Mouse (Mus musculus) intestine, embryonic 16.5 days (tissue): ENCODE measurements around the gene Gm35315. TPM values are rescaled to one million over a fixed set of nuclear protein-coding genes. Genes with fewer than 3 reads are reported as not detected.

Experiments
- ATAC-seq: fragments of 200-750 bp; cut with Nextera tagmentation; 2 replicates; pipeline ENCODE4 v1.8.0; 2017; ENCODE audit warnings: moderate TSS enrichment, moderate library complexity
- H3K27ac ChIP-seq: fragments of 300-500 bp; sonication (generic); 2 replicates; pipeline ENCODE4 v1.5.1; 2014; ENCODE audit warnings: mild to moderate bottlenecking, low read length
- H3K27me3 ChIP-seq: fragments of 300-500 bp; sonication (generic); replicated peaks from 2 replicates; pipeline ENCODE4 v1.6.1; 2014; ENCODE audit warnings: low read length, control low read depth, mixed read lengths; ENCODE audit not compliant: control insufficient read depth, insufficient read depth
- H3K36me3 ChIP-seq: fragments of 300-500 bp; sonication (generic); 2 replicates; pipeline ENCODE4 v1.6.1; 2014; ENCODE audit warnings: low read length, control low read depth; ENCODE audit not compliant: control insufficient read depth, insufficient read depth
- H3K4me1 ChIP-seq: fragments of 300-500 bp; sonication (generic); 2 replicates; pipeline ENCODE4 v1.6.1; 2014; ENCODE audit warnings: low read length, control low read depth, mixed read lengths; ENCODE audit not compliant: control insufficient read depth, insufficient read depth
- H3K4me2 ChIP-seq: fragments of 300-500 bp; sonication (generic); 2 replicates; pipeline ENCODE4 v1.6.1; 2014; ENCODE audit warnings: low read depth, low read length, control low read depth
- H3K4me3 ChIP-seq: fragments of 300-500 bp; sonication (generic); 2 replicates; pipeline ENCODE4 v1.5.1; 2014; ENCODE audit warnings: mild to moderate bottlenecking, low read length
- H3K9ac ChIP-seq: fragments of 300-500 bp; sonication (generic); 2 replicates; pipeline ENCODE4 v1.6.1; 2014; ENCODE audit warnings: low read depth, low read length
- H3K9me3 ChIP-seq: fragments of 300-500 bp; sonication (generic); 2 replicates; pipeline ENCODE4 v1.6.1; 2016; ENCODE audit warnings: low read length, control low read depth; ENCODE audit not compliant: control insufficient read depth
- WGBS: fragments of 180-500 bp; shearing (Covaris S2); extraction: QIAGEN DNeasy Blood & Tissue Kit; methylation state at CpG from one replicate; pipeline ENCODE4 v1.1.7; 2014; 5-methylcytosine and 5-hydroxymethylcytosine counted together
- polyA plus RNA-seq: library from polyadenylated mRNA; unstranded; fragments of >200 nt; fragmentation: Nextera tagmentation; extraction: Ambion mirVana; gene quantifications from 2 replicates; pipeline ENCODE4 v1.2.1, GENCODE M21; 2015

The Gm35315 gene
- polyA plus RNA-seq, 1 experiment from 2014 or later: 1.5 TPM

GRCm38 (mm10) chr5:110102429-110102828 is 8.2 kb upstream of the Gm35315 start:
- ATAC-seq: no peak
- Histone ChIP-seq H3K27ac (no peak overlapping the region), H3K36me3 (peaks cover 35% of the 10 kb centered on the region), H3K27me3 (no peaks in the 10 kb centered on the region), H3K4me2 (peak overlapping the region; percentile 75), H3K4me3 (no peak overlapping the region), H3K4me1 (peaks cover 19% of the 10 kb centered on the region), H3K9me3 (no peaks in the 10 kb centered on the region), H3K9ac (no peak overlapping the region)
- WGBS: 89% methylated on average over 13 of the region's 13 CpGs

- no peaks in the 10 kb centered on the region for H3K9me3 ChIP-seq
- H3K4me2 ChIP-seq: peak overlapping the region; percentile 75
- H3K27ac ChIP-seq: no peak overlapping the region
- H3K27me3 ChIP-seq: no peaks in the 10 kb centered on the region
- ATAC-seq: peak; percentile 47
- H3K4me1 ChIP-seq: peaks cover 18% of the 10 kb centered on the region
- H3K9ac ChIP-seq: peak overlapping the region; percentile 43
- peaks cover 35% of the 10 kb centered on the region for H3K36me3 ChIP-seq
- whole genome bisulfite sequencing: 14% methylated on average over 34 of the region's 34 CpGs
- H3K4me3 ChIP-seq: peak overlapping the region; percentile 36
These were observed 7.6 kb upstream of the Gm35315 start for GRCm38 (mm10) chr5:110101716-110102347.

- Histone ChIP-seq H3K27me3 (no peaks in the 10 kb centered on the region), H3K4me3 (peak overlapping the region; percentile 36), H3K9me3 (no peaks in the 10 kb centered on the region), H3K4me1 (peaks cover 13% of the 10 kb centered on the region), H3K4me2 (peak overlapping the region; percentile 75), H3K27ac (no peak overlapping the region), H3K9ac (peak overlapping the region; percentile 43), H3K36me3 (peaks cover 30% of the 10 kb centered on the region)
- WGBS: 1% methylated on average over 31 of the region's 37 CpGs
- ATAC-seq: peak; percentile 17; the same call in 1 of the 2 replicates
These were observed 6.9 kb upstream of the Gm35315 start for GRCm38 (mm10) chr5:110100921-110101631.

- Histone ChIP-seq H3K4me3 (no peak within 1 kb of the TSS), H3K4me1 (peaks cover 13% of the 10 kb centered on the region), H3K27ac (no peak within 1 kb of the TSS), H3K9ac (no peak within 1 kb of the TSS), H3K36me3 (peaks cover 22% of the 10 kb centered on the region), H3K9me3 (no peaks in the 10 kb centered on the region), H3K27me3 (no peaks in the 10 kb centered on the region), H3K4me2 (peak within 1 kb of the TSS; percentile 75)
- ATAC-seq: peak; percentile 17
- WGBS: 11% methylated on average over 25 of the region's 25 CpGs
These were observed 5.7 kb upstream of the Gm35315 start, which contains the start of gene Plcxd1 for GRCm38 (mm10) chr5:110099656-110100580. Gene Plcxd1, plus strand, starts transcription at chr5:110099969.

- 50% methylated on average over 1 of the region's 1 CpGs for WGBS
- Histone ChIP-seq H3K9me3 (no peaks in the 10 kb centered on the region), H3K36me3 (peaks cover 13% of the 10 kb centered on the region), H3K4me2 (no peak overlapping the region), H3K27me3 (no peaks in the 10 kb centered on the region), H3K4me1 (peaks cover 13% of the 10 kb centered on the region), H3K9ac (no peak overlapping the region), H3K27ac (no peak overlapping the region), H3K4me3 (no peak overlapping the region)
- ATAC-seq: no peak
These were observed 4.8 kb upstream of the Gm35315 start for GRCm38 (mm10) chr5:110098991-110099477.

GRCm38 (mm10) chr5:110094847-110095213 is 610 bp upstream of the Gm35315 start:
- no peaks in the 10 kb centered on the region for H3K36me3 ChIP-seq
- H3K27ac ChIP-seq: peak overlapping the region; percentile 75
- no peaks in the 10 kb centered on the region for H3K9me3 ChIP-seq
- peak overlapping the region; percentile 62 for H3K4me3 ChIP-seq
- ATAC-seq: peak; percentile 41
- no peaks in the 10 kb centered on the region for H3K27me3 ChIP-seq
- H3K4me1 ChIP-seq: no peaks in the 10 kb centered on the region
- peak overlapping the region; percentile 67 for H3K9ac ChIP-seq
- H3K4me2 ChIP-seq: peak overlapping the region; percentile 92
- 7% methylated on average over 4 of the region's 4 CpGs for WGBS

- no peaks in the 10 kb centered on the region for H3K9me3 ChIP-seq
- peak; percentile 19 for ATAC-seq
- no peaks in the 10 kb centered on the region for H3K27me3 ChIP-seq
- H3K4me3 ChIP-seq: no peak overlapping the region
- H3K36me3 ChIP-seq: no peaks in the 10 kb centered on the region
- H3K9ac ChIP-seq: no peak overlapping the region
- WGBS: 53% methylated on average over 2 of the region's 2 CpGs
- no peaks in the 10 kb centered on the region for H3K4me1 ChIP-seq
- H3K4me2 ChIP-seq: no peak overlapping the region
- no peak overlapping the region for H3K27ac ChIP-seq
These were observed 2.7 kb downstream of the Gm35315 start for GRCm38 (mm10) chr5:110091546-110091945.

- Histone ChIP-seq H3K27me3 (no peaks in the 10 kb centered on the region), H3K4me3 (no peak overlapping the region), H3K27ac (no peak overlapping the region), H3K9ac (no peak overlapping the region), H3K36me3 (no peaks in the 10 kb centered on the region), H3K4me2 (no peak overlapping the region), H3K4me1 (no peaks in the 10 kb centered on the region), H3K9me3 (no peaks in the 10 kb centered on the region)
- 31% methylated on average over 14 of the region's 14 CpGs for WGBS
- ATAC-seq: no peak
These were observed 7.9 kb downstream of the Gm35315 start for GRCm38 (mm10) chr5:110086161-110086866.
